Mouse (Mus musculus) brain, embryonic 14.5 days (tissue): ENCODE results near the gene Vps13d.

ENCODE experiments used
- CTCF ChIP-seq: fragments of 200-500 bp; IDR thresholded peaks from 2 replicates; pipeline ENCODE4 v1.5.1; 2012; ENCODE audit warnings: inconsistent platforms, mild to moderate bottlenecking, moderate library complexity, borderline replicate concordance; ENCODE audit not compliant: insufficient read depth, insufficient read length; ENCODE audit errors: extremely low read depth
- POLR2A ChIP-seq: fragments of 200-500 bp; IDR thresholded peaks from 2 replicates; pipeline ENCODE4 v1.6.1; 2012; ENCODE audit warnings: mild to moderate bottlenecking, inconsistent platforms, borderline replicate concordance; ENCODE audit not compliant: poor library complexity, insufficient read depth, insufficient read length, severe bottlenecking; ENCODE audit errors: extremely low read depth

- TF ChIP-seq POLR2A: no peak
- TF ChIP-seq CTCF: no peak
These were observed 8.5 kb upstream of the Vps13d start for GRCm38 (mm10) chr4:145203305-145203704.
